Mouse (Mus musculus): ENCODE measurements at regions not wholly inside any gene's neighbourhood (a gene's known extent, or its start where the extent isn't known, plus 50 kb on each side); places are given as distances from the start of the nearest gene placed in this dataset.

DNA sequence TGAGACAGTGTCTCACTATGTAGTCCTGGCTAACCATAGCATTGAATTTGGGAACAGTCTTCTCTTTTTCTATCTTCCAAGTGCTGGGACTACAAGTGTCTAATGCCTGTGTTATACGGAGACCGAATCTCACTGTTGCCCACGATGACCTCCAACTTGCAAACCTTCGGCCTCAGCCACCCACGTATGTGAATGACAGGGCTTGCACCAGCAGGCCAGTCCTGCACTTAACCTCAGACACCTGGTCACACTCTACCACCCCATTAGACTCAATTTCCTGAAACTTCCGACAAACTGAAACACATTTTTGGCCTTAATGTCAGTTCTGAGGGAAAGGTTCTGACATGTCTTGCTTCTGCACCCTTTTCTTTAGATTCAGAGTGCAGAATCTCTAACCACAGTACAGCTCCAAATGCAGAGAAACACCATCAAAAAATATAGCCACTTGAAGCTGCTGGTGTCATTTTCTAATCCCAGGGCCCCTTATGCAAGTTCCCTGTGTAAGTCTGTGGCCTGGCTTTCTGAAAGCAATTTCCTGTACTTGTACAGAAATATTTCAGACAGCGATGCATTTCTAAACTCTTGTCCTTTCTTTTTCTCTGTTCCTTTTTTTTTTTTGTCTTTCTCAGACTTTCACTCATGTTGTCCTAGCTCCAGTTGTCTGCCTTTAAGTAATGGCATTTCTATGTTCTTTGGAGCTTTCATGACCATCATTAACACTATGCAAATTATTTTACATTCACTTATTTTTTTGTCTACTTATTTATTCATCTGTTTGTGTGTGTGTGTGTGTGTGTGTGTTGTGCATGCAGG, 97.8 kb downstream of the Tmsb4x start:
- DNase-seq (ENCODE audit: low spot score), result no peak
- Histone ChIP-seq H3K27me3 (ENCODE audit: insufficient read depth, poor library complexity, severe bottlenecking) (peaks cover 21% of the 10 kb centered on the region; the same call in 1 of the 2 replicates), H3K9me3 (no peaks in the 10 kb centered on the region), H3K4me1 (no peaks in the 10 kb centered on the region), H3K36me3 (no peaks in the 10 kb centered on the region), H3K27ac (no peak overlapping the region), H3K4me3 (no peak overlapping the region)
- 81% methylated on average over 7 of the region's 7 CpGs for WGBS

DNA sequence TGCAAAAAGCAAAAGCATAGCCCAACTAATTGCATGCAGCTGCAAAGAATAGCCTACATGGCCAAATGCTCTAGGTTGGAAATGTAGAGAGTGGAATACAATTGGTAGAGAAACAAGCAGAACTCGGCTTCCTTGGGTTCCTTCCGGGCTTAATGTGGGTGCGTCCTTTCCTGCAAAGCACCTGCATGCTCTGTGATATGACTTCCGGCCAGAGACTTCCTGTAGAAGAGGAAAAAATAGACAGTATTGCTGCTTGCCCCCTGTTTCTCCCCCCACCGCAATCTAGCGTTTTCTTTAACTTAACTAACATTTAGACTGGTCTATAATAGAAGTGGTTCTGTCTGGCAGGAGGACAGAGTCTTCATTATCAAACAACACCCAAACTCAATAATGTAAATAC, 100.8 kb downstream of the Tmsb4x start:
- H3K36me3 ChIP-seq, result no peaks in the 10 kb centered on the region
- H3K9me3 ChIP-seq, result no peaks in the 10 kb centered on the region
- no peak for DNase-seq (ENCODE audit: low spot score)
- H3K27me3 ChIP-seq (ENCODE audit: insufficient read depth, poor library complexity, severe bottlenecking), result peaks cover 7% of the 10 kb centered on the region; the same call in 1 of the 2 replicates
- no peak overlapping the region for H3K27ac ChIP-seq
- no peaks in the 10 kb centered on the region for H3K4me1 ChIP-seq
- WGBS, result 78% methylated on average over 6 of the region's 6 CpGs
- no peak overlapping the region for H3K4me3 ChIP-seq

DNA sequence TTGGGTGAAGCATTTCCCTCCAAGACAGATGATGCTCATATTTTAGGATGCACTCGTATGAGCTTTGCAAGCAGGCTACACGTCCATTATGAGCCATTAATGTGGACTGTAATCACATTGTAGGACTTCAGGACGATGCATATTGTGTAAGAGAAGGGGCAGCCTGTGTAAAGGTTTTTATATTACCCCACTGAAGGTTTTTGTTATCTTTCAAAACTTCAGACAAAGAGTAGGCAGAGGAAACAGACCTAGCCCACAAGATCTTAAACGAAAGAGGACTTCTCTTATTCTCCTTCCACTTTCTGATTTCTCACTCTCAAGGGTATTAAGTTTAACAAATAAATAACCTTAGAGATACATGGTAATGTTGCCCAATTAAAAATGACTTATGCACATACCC, 101.6 kb downstream of the Tmsb4x start:
- H3K36me3 ChIP-seq, result no peaks in the 10 kb centered on the region
- no peak overlapping the region for H3K4me3 ChIP-seq
- H3K27ac ChIP-seq, result no peak overlapping the region
- H3K9me3 ChIP-seq, result no peaks in the 10 kb centered on the region
- WGBS, result 73% methylated on average over 4 of the region's 4 CpGs
- no peaks in the 10 kb centered on the region for H3K4me1 ChIP-seq
- no peak for DNase-seq (ENCODE audit: low spot score)
- H3K27me3 ChIP-seq (ENCODE audit: insufficient read depth, poor library complexity, severe bottlenecking), result peaks cover 7% of the 10 kb centered on the region; the same call in 1 of the 2 replicates

DNA sequence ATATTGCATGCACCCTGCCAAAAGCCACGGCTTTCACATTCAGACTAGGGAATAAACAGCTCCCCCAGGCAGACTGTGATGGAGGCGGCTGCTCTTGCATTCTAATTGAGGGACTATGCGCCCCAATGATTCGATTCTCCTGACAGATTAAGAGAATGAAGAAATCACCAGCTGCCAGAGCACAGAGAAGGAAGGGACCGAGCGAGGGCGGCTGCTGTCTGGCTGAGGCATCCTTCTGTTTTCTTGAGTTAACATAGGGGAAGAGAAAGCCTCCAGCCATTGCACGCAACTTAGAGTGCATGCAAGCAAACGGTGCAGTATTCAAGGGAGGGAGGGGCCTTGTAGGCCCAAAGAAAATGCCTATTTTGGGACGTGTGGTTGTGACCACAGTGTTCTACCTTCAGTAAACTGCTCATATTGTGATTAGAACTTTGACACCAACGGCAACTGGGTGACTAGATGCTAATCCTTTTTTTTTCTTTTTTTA, 103.1 kb downstream of the Tmsb4x start:
- no peak for DNase-seq (ENCODE audit: low spot score)
- H3K27me3 ChIP-seq (ENCODE audit: insufficient read depth, poor library complexity, severe bottlenecking), result peaks cover 7% of the 10 kb centered on the region; the same call in 1 of the 2 replicates
- WGBS, result 75% methylated on average over 11 of the region's 11 CpGs
- no peaks in the 10 kb centered on the region for H3K9me3 ChIP-seq
- H3K27ac ChIP-seq, result no peak overlapping the region
- H3K36me3 ChIP-seq, result no peaks in the 10 kb centered on the region
- no peak overlapping the region for H3K4me3 ChIP-seq
- H3K4me1 ChIP-seq, result no peaks in the 10 kb centered on the region

DNA sequence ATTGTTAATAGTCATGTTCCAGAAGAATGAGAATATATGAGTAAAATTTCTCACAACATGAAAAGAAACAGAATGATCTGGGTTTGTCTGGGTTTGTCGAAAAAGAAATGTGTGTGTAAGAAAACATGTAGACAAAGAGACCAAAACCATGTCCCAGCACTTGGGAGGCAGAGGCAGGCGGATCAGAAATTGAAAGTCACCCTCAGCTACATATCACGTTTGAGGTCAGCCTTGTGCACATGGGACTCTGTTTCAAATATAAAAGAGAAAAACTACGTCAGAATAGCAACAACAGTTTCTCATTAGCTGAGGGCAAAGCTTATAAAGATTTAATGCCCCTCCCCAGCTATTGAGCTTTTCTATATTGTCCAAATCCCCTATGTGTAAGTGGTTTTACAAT, 103.8 kb downstream of the Tmsb4x start:
- WGBS, result 79% methylated on average over 4 of the region's 4 CpGs
- peaks cover 7% of the 10 kb centered on the region; the same call in 1 of the 2 replicates for H3K27me3 ChIP-seq (ENCODE audit: insufficient read depth, poor library complexity, severe bottlenecking)

DNA sequence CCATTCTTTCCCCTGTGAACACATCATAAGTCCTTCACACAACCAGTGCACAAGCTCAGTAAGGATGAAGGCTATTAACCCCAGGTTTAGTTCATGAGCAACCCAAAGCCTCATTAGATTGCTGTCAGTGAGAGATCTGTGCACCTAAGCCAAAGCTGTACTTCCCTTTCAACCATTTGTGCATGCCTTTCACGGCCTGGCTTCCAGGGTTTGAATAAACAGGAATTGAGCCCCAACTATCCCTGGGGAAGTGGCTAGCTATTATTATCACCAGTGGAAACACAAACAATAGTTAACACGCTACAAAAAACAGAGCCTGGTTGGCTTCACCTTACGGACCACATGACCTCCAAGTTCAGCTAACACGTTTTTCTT, 104.9 kb downstream of the Tmsb4x start:
- WGBS, result 43% methylated on average over 4 of the region's 4 CpGs
- Histone ChIP-seq H3K36me3 (no peaks in the 10 kb centered on the region), H3K4me1 (0 out of 2 replicates have a peak, but pooled peaks cover 4% of the 10 kb centered on the region), H3K27me3 (ENCODE audit: insufficient read depth, poor library complexity, severe bottlenecking) (peaks cover 7% of the 10 kb centered on the region; the same call in 1 of the 2 replicates), H3K4me3 (no peak overlapping the region), H3K27ac (0 out of 2 replicates have a peak overlapping the region, but pooled peaks have one; percentile 29), H3K9me3 (no peaks in the 10 kb centered on the region)
- no peak for DNase-seq (ENCODE audit: low spot score)

More for the DNA sequence above, 103.8 kb downstream of the Tmsb4x start:
- no peak for DNase-seq (ENCODE audit: low spot score)
- no peaks in the 10 kb centered on the region for H3K4me1 ChIP-seq
- no peaks in the 10 kb centered on the region for H3K9me3 ChIP-seq
- no peak overlapping the region for H3K27ac ChIP-seq
- H3K36me3 ChIP-seq, result no peaks in the 10 kb centered on the region
- H3K4me3 ChIP-seq, result no peak overlapping the region

DNA sequence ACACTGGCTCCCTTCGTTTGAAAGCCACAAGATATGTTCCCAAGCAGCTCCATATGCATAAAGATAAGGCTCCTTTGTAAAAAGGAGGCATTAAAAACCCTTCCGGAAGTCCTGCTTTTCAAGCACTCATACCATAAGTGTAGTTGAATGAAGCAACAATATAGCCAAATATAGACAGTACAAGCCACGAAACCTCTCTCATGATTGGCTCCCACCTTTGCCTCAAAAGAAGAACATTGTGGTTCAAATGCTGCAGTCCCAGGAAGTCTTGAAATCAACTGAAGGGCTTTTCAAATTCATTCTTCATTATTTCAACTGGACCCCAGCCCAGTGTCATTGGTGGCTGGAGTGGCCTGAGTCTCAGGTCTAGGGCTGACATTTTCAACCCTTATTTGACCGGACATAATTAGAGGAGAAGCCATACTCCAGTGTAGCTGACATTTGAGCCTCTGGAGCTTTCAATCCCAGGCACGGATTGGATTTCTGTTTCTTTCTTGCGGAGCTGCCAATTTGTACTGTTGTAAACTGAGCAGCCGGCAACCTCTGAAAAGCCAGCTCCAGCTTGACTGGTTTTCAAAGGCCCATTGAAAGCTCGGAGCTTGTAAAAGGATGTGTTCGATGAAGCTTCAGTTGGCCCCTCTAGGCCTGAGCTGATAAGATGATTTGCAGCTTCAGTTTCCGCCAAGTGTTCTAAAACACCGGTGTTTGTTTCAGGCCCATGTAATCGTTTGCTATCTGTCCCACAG, 105.4 kb downstream of the Tmsb4x start:
- Histone ChIP-seq H3K27me3 (ENCODE audit: insufficient read depth, poor library complexity, severe bottlenecking) (peaks cover 7% of the 10 kb centered on the region; the same call in 1 of the 2 replicates), H3K4me3 (no peak overlapping the region), H3K36me3 (no peaks in the 10 kb centered on the region), H3K27ac (0 out of 2 replicates have a peak overlapping the region, but pooled peaks have one; percentile 29), H3K9me3 (no peaks in the 10 kb centered on the region), H3K4me1 (0 out of 2 replicates have a peak, but pooled peaks cover 5% of the 10 kb centered on the region)
- WGBS, result 53% methylated on average over 12 of the region's 12 CpGs
- DNase-seq (ENCODE audit: low spot score), result no peak

DNA sequence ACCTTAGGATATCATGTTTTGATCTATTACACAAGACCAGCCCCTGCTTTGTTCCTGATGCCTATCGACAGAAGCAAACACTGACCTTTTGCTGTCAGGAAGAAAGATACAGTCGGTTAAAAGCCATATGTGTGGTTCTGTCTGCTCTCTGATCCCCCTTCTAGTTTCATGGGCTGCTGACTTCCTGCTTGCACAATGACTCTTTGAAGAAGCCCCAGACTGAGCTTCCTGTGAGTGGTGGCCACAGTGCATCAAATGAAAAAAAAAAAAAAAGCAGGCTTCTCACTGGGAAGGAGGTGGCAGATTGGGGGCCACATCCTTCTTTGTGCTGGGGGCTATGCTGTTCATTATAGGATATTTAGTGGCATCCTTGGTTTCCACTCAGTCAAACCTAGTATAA, 107.2 kb downstream of the Tmsb4x start:
- DNase-seq (ENCODE audit: low spot score), result no peak
- 51% methylated on average over 2 of the region's 2 CpGs for WGBS
- Histone ChIP-seq H3K4me1 (0 out of 2 replicates have a peak, but pooled peaks cover 5% of the 10 kb centered on the region), H3K36me3 (no peaks in the 10 kb centered on the region), H3K4me3 (no peak overlapping the region), H3K27me3 (ENCODE audit: insufficient read depth, poor library complexity, severe bottlenecking) (peaks cover 2% of the 10 kb centered on the region; the same call in 1 of the 2 replicates), H3K9me3 (no peaks in the 10 kb centered on the region), H3K27ac (no peak overlapping the region)

DNA sequence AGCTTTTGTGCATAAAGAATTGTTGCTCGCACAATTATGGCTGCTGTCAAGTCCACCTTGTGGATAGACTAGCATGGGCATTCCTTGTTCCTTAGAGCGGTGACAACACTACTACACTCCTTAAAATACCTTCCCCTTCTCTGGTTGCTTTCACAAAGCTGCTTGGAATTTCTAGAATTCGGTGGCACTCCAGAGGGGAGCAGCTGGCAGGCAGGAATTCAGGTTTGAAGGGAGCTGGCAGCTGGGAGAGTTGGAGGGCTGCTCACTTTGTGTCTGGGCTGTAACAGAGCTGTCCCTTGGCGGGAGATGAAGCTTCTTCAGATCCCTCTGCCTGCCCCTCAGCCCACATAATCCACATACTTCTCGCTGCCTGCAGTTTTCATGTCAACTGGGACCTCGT, 109.7 kb downstream of the Tmsb4x start:
- Histone ChIP-seq H3K4me3 (no peak overlapping the region), H3K36me3 (no peaks in the 10 kb centered on the region), H3K27ac (peak overlapping the region; percentile 42; the same call in 1 of the 2 replicates), H3K4me1 (0 out of 2 replicates have a peak, but pooled peaks cover 5% of the 10 kb centered on the region), H3K27me3 (ENCODE audit: insufficient read depth, poor library complexity, severe bottlenecking) (no peaks in the 10 kb centered on the region; the same call in 1 of the 2 replicates), H3K9me3 (no peaks in the 10 kb centered on the region)
- DNase-seq (ENCODE audit: low spot score), result no peak
- WGBS, result 41% methylated on average over 6 of the region's 6 CpGs

DNA sequence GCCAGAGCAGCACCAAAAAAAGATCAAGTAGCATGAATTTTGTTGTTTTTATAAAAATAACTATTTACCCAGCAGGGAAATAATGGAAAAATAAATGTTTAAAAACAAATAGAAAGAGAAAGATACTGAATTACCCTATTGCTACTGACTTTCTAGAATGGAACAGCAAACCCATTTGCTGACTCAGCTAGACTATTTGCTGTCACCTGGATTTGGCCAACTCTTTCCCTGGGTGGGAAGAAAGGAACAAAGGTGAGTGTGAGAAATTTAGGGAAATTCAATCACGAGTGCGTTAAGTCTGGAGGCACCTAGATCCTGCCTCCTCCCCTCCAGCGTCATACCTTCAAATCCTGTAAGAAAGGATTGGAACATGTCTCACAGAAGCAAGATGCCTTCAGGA, 110.2 kb downstream of the Tmsb4x start:
- no peaks in the 10 kb centered on the region for H3K9me3 ChIP-seq
- no peaks in the 10 kb centered on the region; the same call in 1 of the 2 replicates for H3K27me3 ChIP-seq (ENCODE audit: insufficient read depth, poor library complexity, severe bottlenecking)
- H3K4me3 ChIP-seq, result no peak overlapping the region
- H3K4me1 ChIP-seq, result 0 out of 2 replicates have a peak, but pooled peaks cover 5% of the 10 kb centered on the region
- H3K36me3 ChIP-seq, result no peaks in the 10 kb centered on the region
- WGBS, result 68% methylated on average over 3 of the region's 3 CpGs
- H3K27ac ChIP-seq, result no peak overlapping the region
- DNase-seq (ENCODE audit: low spot score), result no peak

DNA sequence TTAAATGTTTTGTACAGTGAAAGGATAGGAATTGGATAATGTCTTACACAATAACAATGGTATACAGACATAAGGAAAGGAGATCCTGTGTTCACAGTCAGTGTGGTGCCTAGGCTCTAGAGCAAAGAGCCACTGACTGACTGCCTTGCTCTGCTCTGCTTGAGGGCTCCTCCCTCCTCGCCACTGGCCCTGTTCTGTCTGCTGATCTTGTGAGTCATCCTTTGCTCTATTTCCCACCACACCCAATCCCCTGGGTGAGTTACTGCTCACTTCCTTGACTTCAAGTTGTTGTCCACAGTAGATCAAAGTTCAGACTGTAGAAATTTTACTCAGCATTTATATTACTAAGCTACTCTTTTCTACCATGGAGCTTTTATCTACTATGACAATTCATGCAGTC, 117.3 kb downstream of the Tmsb4x start:
- no peaks in the 10 kb centered on the region for H3K36me3 ChIP-seq
- no peak for DNase-seq (ENCODE audit: low spot score)
- H3K27ac ChIP-seq, result no peak overlapping the region
- no peak overlapping the region for H3K4me3 ChIP-seq
- no peaks in the 10 kb centered on the region for H3K9me3 ChIP-seq
- WGBS, result 55% methylated on average over 1 of the region's 1 CpGs
- no peaks in the 10 kb centered on the region for H3K27me3 ChIP-seq (ENCODE audit: insufficient read depth, poor library complexity, severe bottlenecking)
- H3K4me1 ChIP-seq, result no peaks in the 10 kb centered on the region

DNA sequence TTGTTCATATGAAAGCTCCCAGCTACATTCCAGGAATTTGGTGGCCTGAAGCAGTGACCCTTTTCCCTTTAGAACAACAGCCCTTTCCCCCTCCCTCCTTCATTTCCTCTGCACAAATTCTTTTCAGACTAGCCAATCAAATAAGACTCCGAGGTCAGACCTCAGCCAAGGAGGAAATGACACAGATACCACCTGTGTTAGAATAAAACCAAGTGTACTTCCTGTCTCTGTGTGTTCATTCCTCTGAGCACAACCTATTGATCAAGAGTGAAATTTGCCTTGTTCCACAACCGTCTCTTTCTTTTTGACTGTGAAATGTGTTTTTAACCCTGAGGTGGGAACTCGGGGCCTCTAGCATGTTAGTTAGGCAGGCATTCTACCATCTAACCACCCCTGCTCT, 120.2 kb downstream of the Tmsb4x start:
- no peak for DNase-seq (ENCODE audit: low spot score)
- H3K9me3 ChIP-seq, result no peaks in the 10 kb centered on the region
- H3K4me1 ChIP-seq, result no peaks in the 10 kb centered on the region
- H3K27me3 ChIP-seq (ENCODE audit: insufficient read depth, poor library complexity, severe bottlenecking), result no peaks in the 10 kb centered on the region
- no peak overlapping the region; the same call in 1 of the 2 replicates for H3K27ac ChIP-seq
- WGBS, result 62% methylated on average over 3 of the region's 3 CpGs
- H3K36me3 ChIP-seq, result no peaks in the 10 kb centered on the region
- H3K4me3 ChIP-seq, result no peak overlapping the region

DNA sequence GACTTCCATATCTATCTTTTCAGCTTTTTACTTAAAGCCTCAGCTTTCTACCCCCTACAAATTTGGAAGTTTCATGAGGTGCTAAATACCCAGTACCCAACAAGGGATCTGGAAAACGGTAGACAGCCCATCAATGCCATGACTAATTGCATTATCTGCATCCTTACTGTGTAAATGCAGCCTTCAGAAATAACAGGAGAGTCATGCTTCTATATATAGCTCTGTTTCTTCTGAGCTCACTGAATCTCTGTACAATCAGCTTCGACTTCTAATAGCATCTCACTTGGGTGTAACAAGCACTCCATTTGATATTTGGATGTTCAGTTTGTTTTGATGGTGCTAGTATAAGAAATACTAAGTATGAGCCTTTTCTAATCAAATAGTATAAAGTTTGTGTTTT, 120.7 kb downstream of the Tmsb4x start:
- DNase-seq (ENCODE audit: low spot score), result no peak
- Histone ChIP-seq H3K27ac (0 out of 2 replicates have a peak overlapping the region, but pooled peaks have one; percentile 10), H3K4me3 (no peak overlapping the region), H3K9me3 (no peaks in the 10 kb centered on the region), H3K4me1 (no peaks in the 10 kb centered on the region), H3K27me3 (ENCODE audit: insufficient read depth, poor library complexity, severe bottlenecking) (no peaks in the 10 kb centered on the region), H3K36me3 (no peaks in the 10 kb centered on the region)
- WGBS, result 34% methylated on average over 2 of the region's 2 CpGs

All from heart, embryonic 10.5 days (tissue).